9 mouse cellular contexts compared by ENCODE assay signal in genomic region chr19:40369852-40370811, GRCm38 (mm10).
DNase-seq lines count a peak whose midpoint lies in the region; ATAC-seq and TF ChIP-seq lines count a peak whose summit lies in the region.
"Had no signal": no experiment of that assay in that cellular context is flagged by ENCODE, and none has a peak within 500 bp of the region (broad histone marks: within the 10 kb centered on the region; RNA-seq: fewer than 3 reads in every experiment).

No protein-coding gene starts in this region.

- H3K9me3 ChIP-seq in hindbrain, postnatal 0 days (ENCODE audit: low read length): no peaks in the 10 kb centered on the region
- H3K9me3 ChIP-seq in hindbrain, embryonic 10.5 days: no peaks in the 10 kb centered on the region
- no peaks in the 10 kb centered on the region for H3K9me3 ChIP-seq in heart, embryonic 15.5 days (replicated peaks)
- no peaks in the 10 kb centered on the region for H3K9me3 ChIP-seq in liver, postnatal 0 days (ENCODE audit: low read length)
- H3K9me3 ChIP-seq: embryonic facial prominence, embryonic 13.5 days had no signal

- H3K4me3 ChIP-seq in hindbrain, postnatal 0 days (ENCODE audit: low read length): no peak overlapping the region
- no peak overlapping the region for H3K4me3 ChIP-seq in hindbrain, embryonic 10.5 days
- no peak overlapping the region for H3K4me3 ChIP-seq in heart, embryonic 15.5 days
- H3K4me3 ChIP-seq in liver, postnatal 0 days (ENCODE audit: low read depth, low read length): no peak overlapping the region
- H3K4me3 ChIP-seq: embryonic facial prominence, embryonic 13.5 days had no signal

- TF ChIP-seq EP300 in liver, postnatal 0 days (IDR thresholded peaks at IDR 0.05; ENCODE audit: low read depth): peak; percentile 77

- peak overlapping the region; percentile 29; the same call in 1 of the 2 replicates for H3K27ac ChIP-seq in hindbrain, postnatal 0 days
- no peak overlapping the region for H3K27ac ChIP-seq in hindbrain, embryonic 10.5 days
- peak overlapping the region; percentile 91 for H3K27ac ChIP-seq in heart, embryonic 15.5 days
- H3K27ac ChIP-seq in liver, postnatal 0 days (ENCODE audit: low read depth): peak overlapping the region; percentile 86
- H3K27ac ChIP-seq: embryonic facial prominence, embryonic 13.5 days had no signal

- 0 out of 2 replicates have a peak overlapping the region, but pooled peaks have one; percentile 2 for H3K9ac ChIP-seq in hindbrain, postnatal 0 days (replicated peaks; ENCODE audit: low read length)
- H3K9ac ChIP-seq in heart, embryonic 15.5 days: no peak overlapping the region
- no peak overlapping the region for H3K9ac ChIP-seq in liver, postnatal 0 days (replicated peaks)
- H3K9ac ChIP-seq: embryonic facial prominence, embryonic 13.5 days had no signal

- H3K4me2 ChIP-seq in hindbrain, postnatal 0 days (ENCODE audit: low read depth, low read length): no peak overlapping the region
- H3K4me2 ChIP-seq in heart, embryonic 15.5 days: peak overlapping the region; percentile 2
- H3K4me2 ChIP-seq in liver, postnatal 0 days (ENCODE audit: low read depth, low read length): no peak overlapping the region; the same call in 1 of the 2 replicates
- H3K4me2 ChIP-seq: embryonic facial prominence, embryonic 13.5 days had no signal

- intact Hi-C loops in left cerebral cortex, postnatal 4 days (cut with DNase I): no loop called here

- 62% methylated on average over 18 of the region's 18 CpGs for WGBS in hindbrain, postnatal 0 days
- WGBS in hindbrain, embryonic 10.5 days: 84% methylated on average over 18 of the region's 18 CpGs
- WGBS in heart, embryonic 15.5 days: 27% methylated on average over 18 of the region's 18 CpGs
- WGBS in liver, postnatal 0 days (ENCODE audit: insufficient replicate concordance): 38% methylated on average over 18 of the region's 18 CpGs

- peak; percentile 33; the same call in 1 of the 2 replicates for TF ChIP-seq CTCF in hindbrain, postnatal 0 days (IDR thresholded peaks at IDR 0.05; ENCODE audit: low read depth)
- peak; percentile 47 for TF ChIP-seq CTCF in liver, postnatal 0 days (IDR thresholded peaks at IDR 0.05; ENCODE audit: low read depth)

- ATAC-seq in hindbrain, postnatal 0 days: no peak
- peak; percentile 78 for ATAC-seq in heart, embryonic 15.5 days (replicated peaks; ENCODE audit: insufficient number of reproducible peaks, insufficient read depth, low FRiP score, low read depth)
- peak; percentile 90 for ATAC-seq in liver, postnatal 0 days

- peaks cover 3% of the 10 kb centered on the region; the same call in 1 of the 2 replicates for H3K4me1 ChIP-seq in hindbrain, postnatal 0 days (ENCODE audit: insufficient read depth, low read length)
- H3K4me1 ChIP-seq in hindbrain, embryonic 10.5 days (replicated peaks): peaks cover 12% of the 10 kb centered on the region
- H3K4me1 ChIP-seq in heart, embryonic 15.5 days (replicated peaks): peaks cover 63% of the 10 kb centered on the region
- peaks cover 38% of the 10 kb centered on the region for H3K4me1 ChIP-seq in liver, postnatal 0 days (ENCODE audit: insufficient read depth)

- DNase-seq in hindbrain, postnatal 0 days (ENCODE audit: low spot score): no peak
- no peak for DNase-seq in hindbrain, embryonic 10.5 days (ENCODE audit: low spot score)
- peak; percentile 72 for DNase-seq in adrenal gland, postnatal 10 days
- DNase-seq in liver, postnatal 0 days: peak; percentile 51
- DNase-seq in left cerebral cortex, postnatal 4 days: no peak
- DNase-seq in left cerebral cortex, adult 9 months (ENCODE audit: low spot score in 2 of 2): no peak
- DNase-seq in thymus, postnatal 36 days: no peak

- no peaks in the 10 kb centered on the region for H3K27me3 ChIP-seq in hindbrain, postnatal 0 days (ENCODE audit: insufficient read depth, low read length)
- H3K27me3 ChIP-seq in hindbrain, embryonic 10.5 days (ENCODE audit: insufficient read depth, poor library complexity, severe bottlenecking): no peaks in the 10 kb centered on the region
- H3K27me3 ChIP-seq in heart, embryonic 15.5 days: no peaks in the 10 kb centered on the region
- H3K27me3 ChIP-seq in liver, postnatal 0 days (ENCODE audit: insufficient read depth, low read length): no peaks in the 10 kb centered on the region
- H3K27me3 ChIP-seq: embryonic facial prominence, embryonic 13.5 days had no signal

- peaks cover 6% of the 10 kb centered on the region; the same call in 1 of the 2 replicates for H3K36me3 ChIP-seq in hindbrain, postnatal 0 days (ENCODE audit: insufficient read depth, low read length)
- H3K36me3 ChIP-seq in hindbrain, embryonic 10.5 days: peaks cover 10% of the 10 kb centered on the region; the same call in 1 of the 2 replicates
- peaks cover 7% of the 10 kb centered on the region; the same call in 1 of the 2 replicates for H3K36me3 ChIP-seq in heart, embryonic 15.5 days
- H3K36me3 ChIP-seq in liver, postnatal 0 days (replicated peaks; ENCODE audit: insufficient read depth, low read length): peaks cover 12% of the 10 kb centered on the region

Comparison
In these comparisons a context has a peak if more than half of its experiments do, and no peak if none do; other contexts are left out.
1. DNase-seq: peak in adrenal gland, postnatal 10 days (single experiment) and liver, postnatal 0 days (single experiment); none in hindbrain, postnatal 0 days (single experiment), hindbrain, embryonic 10.5 days (single experiment), left cerebral cortex, postnatal 4 days (single experiment), left cerebral cortex, adult 9 months (0 of 2) and thymus, postnatal 36 days (0 of 2).